ENCODE assay signal across 8 mouse cellular contexts in genomic region chr17:25570648-25571452, GRCm38 (mm10). TPM values are rescaled to one million over a fixed set of nuclear protein-coding genes. Genes with fewer than 3 reads are reported as not detected.
DNase-seq lines count a peak whose midpoint lies in the region; ATAC-seq and TF ChIP-seq lines count a peak whose summit lies in the region.

Gene Sox8, minus strand, starts transcription at chr17:25570686.

- peaks cover 27% of the 10 kb centered on the region for H3K4me1 ChIP-seq in hindbrain, embryonic 16.5 days (ENCODE audit: control insufficient read depth, insufficient read depth, low read depth, low read length)

- peak within 1 kb of the TSS; percentile 78 for H3K27ac ChIP-seq in gastrocnemius, adult 2 months
- H3K27ac ChIP-seq in hindbrain, embryonic 16.5 days (ENCODE audit: low read depth, low read length), result peak within 1 kb of the TSS; percentile 62; the same call in 1 of the 2 replicates

- TF ChIP-seq CTCF in gastrocnemius, adult 2 months (IDR thresholded peaks at IDR 0.05), result peak; percentile 48

- ATAC-seq in hindbrain, embryonic 16.5 days, result peak; percentile 74

- under 1% methylated on average over 59 of the region's 61 CpGs for WGBS in hindbrain, embryonic 16.5 days

- H3K4me2 ChIP-seq in hindbrain, embryonic 16.5 days (ENCODE audit: low read length), result peak within 1 kb of the TSS; percentile 90

- no peaks in the 10 kb centered on the region for H3K9me3 ChIP-seq in hindbrain, embryonic 16.5 days (ENCODE audit: control insufficient read depth, low read length)

- H3K9ac ChIP-seq in hindbrain, embryonic 16.5 days (ENCODE audit: low read depth, low read length), result peak within 1 kb of the TSS; percentile 53

- peak within 1 kb of the TSS; percentile 84 for H3K4me3 ChIP-seq in gastrocnemius, adult 2 months
- H3K4me3 ChIP-seq in hindbrain, embryonic 16.5 days (ENCODE audit: low read length), result peak within 1 kb of the TSS; percentile 45

- intact Hi-C loops in gastrocnemius, adult 2 months (cut with DNase I), result loop anchor here (10.0 kb wide), 1 partner anchor 224 kb away; the partner anchor contains the start of genes AC134908.4, Fam173a and Metrn

- H3K36me3 ChIP-seq in hindbrain, embryonic 16.5 days (ENCODE audit: control insufficient read depth, insufficient read depth, low read length), result no peaks in the 10 kb centered on the region

- DNase-seq in NIH3T3 (ENCODE audit: low read depth), result peak; percentile 44
- DNase-seq in cerebellum, postnatal 25 days, result peak; percentile 67 to 76
- peak; percentile 93 for DNase-seq in gastrocnemius, adult 2 months
- peak; percentile 88 to 91 for DNase-seq in left cerebral cortex, adult 18-20 months (ENCODE audit: low spot score in 2 of 2)
- peak; percentile 87 for DNase-seq in lung, postnatal 36 days
- DNase-seq in retina, postnatal 7 days (ENCODE audit: low read depth, low spot score), result peak; percentile 75
- peak; percentile 83 for DNase-seq in thymus, postnatal 4 days

- H3K27me3 ChIP-seq in hindbrain, embryonic 16.5 days (replicated peaks; ENCODE audit: control insufficient read depth, insufficient read depth, low read length), result peaks cover 10% of the 10 kb centered on the region

RNA-seq across cellular contexts. Expression of gene Sox8, which starts in this region (rescaled TPM):
- total RNA-seq in gastrocnemius, adult 2 months (2021), result 1 to 10 TPM in 1 of 2 experiments, under 1 TPM in 1; 0.92 to 1.1 TPM
- 24.2 and 25.1 TPM in 2 replicates for polyA plus RNA-seq in hindbrain, embryonic 16.5 days (2015; fragmentation: Nextera tagmentation; extraction: Ambion mirVana)
- 10 to 100 TPM; 52.1 to 55.2 TPM for total RNA-seq in left cerebral cortex, adult 18-20 months (2021)

Comparison
In these comparisons a context has a peak if more than half of its experiments do, and no peak if none do; other contexts are left out.
1. Peak in every context shown above with its lines: DNase-seq, ATAC-seq, H3K4me3 ChIP-seq and H3K27ac ChIP-seq.
2. RNA of gene Sox8 (total RNA-seq): 52.1 to 55.2 TPM in left cerebral cortex, adult 18-20 months; 0.92 to 1.1 TPM in gastrocnemius, adult 2 months; every median in the first group is over 10 times any median in the second.